Mouse (Mus musculus) neural tube, postnatal 0 days (tissue): ENCODE results near the gene Acsl5. TPM values are rescaled to one million over a fixed set of nuclear protein-coding genes. Genes with fewer than 3 reads are reported as not detected.

ENCODE experiments used
- polyA plus RNA-seq: library from polyadenylated mRNA; unstranded; fragments of >200 nt; fragmentation: Nextera tagmentation; extraction: Ambion mirVana; gene quantifications from 2 replicates; pipeline ENCODE4 v1.2.1, GENCODE M21; 2015

Gene Acsl5
- 18.8 and 22.0 TPM in 2 replicates for polyA plus RNA-seq

DNA sequence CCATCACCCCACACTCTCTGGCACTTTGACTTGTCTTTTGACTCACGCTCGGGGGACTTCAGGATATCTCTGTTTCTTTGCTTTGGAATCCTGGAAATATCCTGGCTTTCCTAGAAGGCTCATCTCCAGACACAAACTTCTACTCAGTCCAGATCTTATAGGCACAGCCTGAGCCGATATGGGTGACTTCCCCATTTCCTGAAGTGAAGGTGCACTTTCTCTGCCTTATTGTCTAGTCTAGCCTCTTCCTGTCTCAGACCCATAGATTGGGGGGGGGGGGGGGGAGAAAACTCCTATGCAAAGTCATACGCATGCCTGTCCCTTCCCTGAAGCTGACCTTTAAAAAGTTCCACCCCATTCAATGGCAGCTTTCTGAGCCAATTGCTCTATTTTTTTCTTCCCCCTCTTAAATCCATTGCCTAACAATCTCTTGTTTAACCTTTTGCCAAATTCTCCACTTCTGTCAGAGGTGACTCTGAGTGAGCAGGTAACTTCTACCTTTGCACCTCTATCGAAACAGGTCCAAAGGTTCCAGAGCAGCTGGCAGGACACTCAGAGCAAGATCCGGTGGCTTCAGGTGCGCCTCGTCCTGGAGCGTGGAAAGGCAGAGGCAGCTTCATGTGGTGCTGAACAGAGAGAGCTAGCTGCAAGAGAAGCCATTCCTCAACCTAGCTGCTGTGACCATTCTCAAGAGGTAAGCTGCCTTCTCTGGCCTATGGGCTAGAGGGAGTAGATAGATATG lies at the start of gene Acsl5:
Gene Acsl5 (plus strand): TSS at position 556 of the 742 bp plus-strand sequence.

DNA sequence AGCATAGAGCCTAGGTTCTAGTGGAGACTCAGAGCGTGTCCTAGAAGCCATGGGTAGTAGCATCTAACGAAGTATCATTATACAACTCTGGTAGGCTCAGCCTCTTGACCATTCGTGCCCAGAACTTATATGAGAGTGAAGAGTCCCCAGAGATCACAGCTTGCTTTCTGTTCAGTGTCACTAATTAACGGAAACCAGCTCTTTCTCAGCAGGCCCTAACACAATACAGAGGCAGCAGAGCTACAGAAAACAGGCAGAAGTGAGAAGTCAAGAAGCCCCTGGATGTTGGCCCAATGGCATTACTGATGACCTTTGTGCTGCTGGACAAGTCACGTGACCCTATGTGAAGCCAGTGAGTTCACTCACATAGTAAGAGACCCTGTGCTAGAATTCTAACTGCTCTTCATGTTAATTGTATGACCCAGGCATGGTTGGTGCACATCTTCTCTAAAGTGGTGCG lies 10.5 kb upstream of the Acsl5 start, which contains the start of gene Gucy2g:
Gene Gucy2g (minus strand): TSS at position 51 of the 460 bp plus-strand sequence.

DNA sequence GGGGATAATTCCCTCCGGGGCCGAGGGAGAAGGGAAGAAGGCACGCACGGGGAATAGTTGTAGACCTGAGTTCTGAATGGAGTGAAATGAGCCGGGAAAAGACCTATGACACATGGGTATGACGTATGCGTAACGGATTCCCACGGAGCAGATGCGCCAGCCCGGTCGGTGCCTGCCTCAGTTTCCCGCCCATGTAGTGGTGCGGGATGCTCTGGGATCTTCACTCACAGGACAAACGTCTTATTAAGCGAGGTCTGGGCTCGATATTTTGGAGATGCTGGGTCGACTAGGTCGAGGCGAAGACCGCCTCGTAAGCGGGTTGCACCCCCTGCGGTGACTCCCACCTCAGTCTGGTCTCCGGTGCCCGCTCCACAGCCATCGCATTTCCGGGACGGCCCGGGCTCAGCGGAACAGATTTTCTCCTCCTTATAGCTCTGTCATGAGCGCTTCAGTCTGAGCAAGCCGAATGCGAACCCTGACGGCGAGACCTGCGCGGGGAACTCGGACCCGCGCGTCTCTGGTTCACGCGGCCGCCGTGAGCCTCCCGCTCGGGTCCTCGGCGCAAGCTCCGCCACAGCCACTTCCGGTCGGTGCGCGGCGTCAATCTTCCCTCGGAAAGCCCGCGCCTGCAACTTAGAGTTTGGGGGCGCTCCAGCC lies 63.8 kb downstream of the Acsl5 start, which contains the start of gene Zdhhc6:
Gene Zdhhc6 (minus strand): TSS at position 581 of the 657 bp plus-strand sequence.

DNA sequence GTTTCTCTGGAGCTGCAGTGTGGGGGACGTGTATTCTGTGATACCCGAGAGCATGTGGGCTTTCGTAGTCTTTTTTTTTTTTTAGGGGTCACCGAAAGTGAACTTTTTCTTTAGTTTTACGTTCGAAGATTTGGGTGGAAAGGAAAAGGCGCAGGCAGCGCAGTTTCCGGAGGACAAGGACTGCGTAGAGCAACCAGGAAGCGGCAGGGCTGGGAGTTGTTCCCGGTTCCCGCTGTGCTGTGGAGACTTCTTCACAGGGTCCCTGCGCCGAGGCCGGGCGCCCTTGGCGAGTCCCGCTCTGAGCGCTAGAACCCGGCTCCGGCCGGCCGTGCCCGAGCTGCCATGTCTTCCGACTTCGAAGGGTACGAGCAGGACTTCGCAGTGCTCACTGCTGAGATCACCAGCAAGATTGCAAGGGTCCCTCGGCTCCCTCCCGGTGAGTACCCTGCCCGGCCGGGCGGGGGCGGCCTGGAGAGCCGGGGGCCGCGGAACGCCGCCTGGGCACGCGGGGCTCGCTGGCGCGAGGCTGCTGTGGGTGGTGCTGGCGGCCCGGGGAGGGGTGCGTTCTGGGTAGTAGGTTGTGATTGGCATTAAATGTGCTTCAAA lies 64.5 kb downstream of the Acsl5 start, which contains the start of gene Vti1a:
Gene Vti1a (plus strand): TSS at position 187 of the 606 bp plus-strand sequence.

Other genes starting within 250 kb of the Acsl5 start
- gene Gpam, start 124.7 kb upstream of the Acsl5 start, polyA plus RNA-seq: 19.1 and 21.8 TPM in 2 replicates
- 0.10 and 0.15 TPM in 2 replicates for gene Tectb, start 71.2 kb upstream of the Acsl5 start, polyA plus RNA-seq
- 0.09 and 0.14 TPM in 2 replicates for gene Gucy2g, start 10.7 kb upstream of the Acsl5 start, polyA plus RNA-seq
- 56.9 and 57.4 TPM in 2 replicates for gene Zdhhc6, start 64.1 kb downstream of the Acsl5 start, polyA plus RNA-seq
- 26.8 and 27.5 TPM in 2 replicates for gene Vti1a, start 64.4 kb downstream of the Acsl5 start, polyA plus RNA-seq